Mouse (Mus musculus) limb, embryonic 14.5 days (tissue): ENCODE measurements around the gene Slx1b. TPM values are rescaled to one million over a fixed set of nuclear protein-coding genes. Genes with fewer than 3 reads are reported as not detected.
A peak's percentile ranks its signal among the peaks of the same experiment; 100 is the strongest.

ENCODE experiments used
- ATAC-seq: fragments of 200-750 bp; cut with Nextera tagmentation; 2 replicates; pipeline ENCODE4 v1.8.0; 2017; ENCODE audit warnings: low read depth, moderate number of reproducible peaks, moderate TSS enrichment; ENCODE audit not compliant: low FRiP score
- DNase-seq: peaks from one replicate; pipeline ENCODE4 v3.0.0-alpha.2; 2015; ENCODE audit warnings: low spot score
- H3K27ac ChIP-seq: fragments of 300-500 bp; sonication (generic); replicated peaks from 2 replicates; pipeline ENCODE4 v1.5.1; 2014; ENCODE audit warnings: low read depth, mild to moderate bottlenecking, low read length, moderate library complexity, mixed read lengths
- H3K27me3 ChIP-seq: fragments of 300-500 bp; sonication (generic); 2 replicates; pipeline ENCODE4 v1.6.1; 2014; ENCODE audit warnings: low read length, mixed read lengths; ENCODE audit not compliant: control insufficient read depth, insufficient read depth
- H3K36me3 ChIP-seq: fragments of 300-500 bp; sonication (generic); 2 replicates; pipeline ENCODE4 v1.6.1; 2014; ENCODE audit warnings: mild to moderate bottlenecking, low read length, moderate library complexity, mixed read lengths; ENCODE audit not compliant: control insufficient read depth, insufficient read depth
- H3K4me1 ChIP-seq: fragments of 300-500 bp; sonication (generic); 2 replicates; pipeline ENCODE4 v1.6.1; 2014; ENCODE audit warnings: antibody characterized with exemption, low read length, mixed read lengths; ENCODE audit not compliant: control insufficient read depth, insufficient read depth
- H3K4me2 ChIP-seq: fragments of 300-500 bp; sonication (generic); replicated peaks from 2 replicates; pipeline ENCODE4 v1.6.1; 2014; ENCODE audit warnings: low read depth, mild to moderate bottlenecking, low read length, moderate library complexity; ENCODE audit not compliant: severe bottlenecking
- H3K4me3 ChIP-seq: fragments of 300-500 bp; sonication (generic); replicated peaks from 2 replicates; pipeline ENCODE4 v1.5.1; 2014; ENCODE audit warnings: low read length
- H3K9ac ChIP-seq: fragments of 300-500 bp; sonication (generic); 2 replicates; pipeline ENCODE4 v1.6.1; 2014; ENCODE audit warnings: mild to moderate bottlenecking, low read depth, low read length, moderate library complexity; ENCODE audit not compliant: severe bottlenecking
- H3K9me3 ChIP-seq: fragments of 300-500 bp; sonication (generic); 2 replicates; pipeline ENCODE4 v1.6.1; 2016; ENCODE audit warnings: low read length; ENCODE audit not compliant: control insufficient read depth
- POLR2A ChIP-seq: fragments of 200-500 bp; IDR thresholded peaks from 2 replicates; pipeline ENCODE4 v1.8.0; 2012; ENCODE audit warnings: inconsistent platforms, mild to moderate bottlenecking, moderate library complexity, borderline replicate concordance; ENCODE audit not compliant: insufficient read depth, insufficient read length; ENCODE audit errors: extremely low read depth
- WGBS: fragments of 180-500 bp; shearing (Covaris S2); extraction: QIAGEN DNeasy Blood & Tissue Kit; methylation state at CpG from one replicate; pipeline ENCODE4 v1.1.7; 2014; 5-methylcytosine and 5-hydroxymethylcytosine counted together
- polyA plus RNA-seq, 2 experiments: library from polyadenylated mRNA; depleted of rRNA in 1 of 2; stranded (reverse) in 1 of 2; unstranded in 1 of 2; fragments of >200 nt; fragmentation: Nextera tagmentation in 1 of 2; extraction: Ambion mirVana in 1 of 2; gene quantifications; 2 replicates each; pipeline versions ENCODE4 v1.2.1 to v1.2.3; 2012 to 2014

Slx1b gene
- polyA plus RNA-seq, 2 experiments = 8.6 to 33.2 TPM

- Histone ChIP-seq H3K27ac (no peak overlapping the region), H3K9ac (no peak overlapping the region), H3K27me3 (no peaks in the 10 kb centered on the region), H3K36me3 (peaks cover 3% of the 10 kb centered on the region; the same call in 1 of the 2 replicates), H3K4me3 (no peak overlapping the region), H3K4me2 (no peak overlapping the region), H3K9me3 (no peaks in the 10 kb centered on the region), H3K4me1 (peaks cover 17% of the 10 kb centered on the region)
- WGBS = 93% methylated on average over 8 of the region's 8 CpGs
- no peak for DNase-seq
- ATAC-seq = no peak
- no peak for TF ChIP-seq POLR2A
Observed at GRCm38 (mm10) chr7:126697838-126698237, 2.3 kb upstream of the Slx1b start.

- TF ChIP-seq POLR2A = no peak
- peak overlapping the region; percentile 72; the same call in 1 of the 2 replicates for H3K9ac ChIP-seq
- DNase-seq = no peak
- 66% methylated on average over 3 of the region's 3 CpGs for WGBS
- peak overlapping the region; percentile 82 for H3K4me2 ChIP-seq
- H3K27me3 ChIP-seq = no peaks in the 10 kb centered on the region
- no peak overlapping the region for H3K27ac ChIP-seq
- H3K4me1 ChIP-seq = peaks cover 17% of the 10 kb centered on the region
- H3K36me3 ChIP-seq = peaks cover 12% of the 10 kb centered on the region
- peak overlapping the region; percentile 81 for H3K4me3 ChIP-seq
- no peak for ATAC-seq
- no peaks in the 10 kb centered on the region for H3K9me3 ChIP-seq
Observed at GRCm38 (mm10) chr7:126696886-126697285, 1.3 kb upstream of the Slx1b start.

- H3K4me1 ChIP-seq = peaks cover 17% of the 10 kb centered on the region
- 0 out of 2 replicates have a peak overlapping the region, but pooled peaks have one; percentile 38 for H3K27ac ChIP-seq
- peak overlapping the region; percentile 81 for H3K4me3 ChIP-seq
- no peak for TF ChIP-seq POLR2A
- H3K9me3 ChIP-seq = no peaks in the 10 kb centered on the region
- H3K4me2 ChIP-seq = peak overlapping the region; percentile 82
- peaks cover 18% of the 10 kb centered on the region for H3K36me3 ChIP-seq
- no peak for DNase-seq
- WGBS = 2% methylated on average over 17 of the region's 17 CpGs
- no peaks in the 10 kb centered on the region for H3K27me3 ChIP-seq
- ATAC-seq = no peak
- H3K9ac ChIP-seq = peak overlapping the region; percentile 72
Observed at GRCm38 (mm10) chr7:126696303-126696702, 719 bp upstream of the Slx1b start.

- peak within 1 kb of the TSS; percentile 82 for H3K4me2 ChIP-seq
- DNase-seq = peak; percentile 57
- ATAC-seq = peak; percentile 56
- H3K9me3 ChIP-seq = no peaks in the 10 kb centered on the region
- H3K27ac ChIP-seq = peak within 1 kb of the TSS; percentile 94
- H3K9ac ChIP-seq = peak within 1 kb of the TSS; percentile 88
- H3K4me1 ChIP-seq = peaks cover 17% of the 10 kb centered on the region
- H3K36me3 ChIP-seq = peaks cover 26% of the 10 kb centered on the region
- TF ChIP-seq POLR2A = no peak
- H3K27me3 ChIP-seq = no peaks in the 10 kb centered on the region
- under 1% methylated on average over 28 of the region's 31 CpGs for WGBS
- H3K4me3 ChIP-seq = peak within 1 kb of the TSS; percentile 81
Observed at GRCm38 (mm10) chr7:126695210-126695611, 373 bp downstream of the Slx1b start, which contains the start of gene Bola2. TSS of gene Bola2 (plus strand) at chr7:126695401.

- H3K27me3 ChIP-seq = no peaks in the 10 kb centered on the region
- peak overlapping the region; percentile 81 for H3K4me3 ChIP-seq
- ATAC-seq (no peak), DNase-seq (no peak)
- no peaks in the 10 kb centered on the region for H3K9me3 ChIP-seq
- H3K36me3 ChIP-seq = peaks cover 30% of the 10 kb centered on the region
- H3K9ac ChIP-seq = peak overlapping the region; percentile 88
- H3K27ac ChIP-seq = no peak overlapping the region
- H3K4me2 ChIP-seq = peak overlapping the region; percentile 82
- 46% methylated on average over 10 of the region's 10 CpGs for WGBS
- TF ChIP-seq POLR2A = no peak
- H3K4me1 ChIP-seq = peaks cover 17% of the 10 kb centered on the region
Observed at GRCm38 (mm10) chr7:126694441-126695051, 1.0 kb downstream of the Slx1b start.
